Mouse (Mus musculus): Measurements from ENCODE around the gene Ogfod2.

Ogfod2 gene

GRCm38 (mm10) chr5:124095077-124095581, 17.0 kb upstream of the Ogfod2 start:
- peak; percentile 85 for DNase-seq

GRCm38 (mm10) chr5:124095596-124096232, 16.4 kb upstream of the Ogfod2 start, which contains the start of gene Abcb9:
Abcb9 (minus strand) TSS chr5:124095798.
- peak; percentile 99 for DNase-seq

DNA sequence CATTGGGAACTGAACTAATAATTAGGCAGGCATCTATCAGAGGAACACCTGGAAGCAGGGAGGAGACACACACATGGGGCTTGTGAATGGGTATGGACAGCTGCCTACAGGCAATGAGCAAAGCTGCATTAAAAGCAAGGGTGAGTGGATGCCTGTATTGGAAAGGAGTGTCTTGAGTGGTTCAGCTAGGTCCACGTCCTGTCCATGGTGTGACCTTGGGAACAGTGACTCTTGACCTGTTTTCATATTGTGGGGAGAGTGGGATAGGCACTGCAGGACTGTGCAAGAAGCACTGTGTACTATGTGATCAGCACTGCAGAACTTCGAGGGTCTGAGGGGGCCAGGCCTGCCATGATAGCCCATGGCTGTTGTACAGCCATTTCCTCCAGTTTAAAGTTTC, 13.2 kb upstream of the Ogfod2 start:
- DNase-seq: no peak

GRCm38 (mm10) chr5:124100128-124101044, 11.7 kb upstream of the Ogfod2 start:
- no peak for DNase-seq

DNA sequence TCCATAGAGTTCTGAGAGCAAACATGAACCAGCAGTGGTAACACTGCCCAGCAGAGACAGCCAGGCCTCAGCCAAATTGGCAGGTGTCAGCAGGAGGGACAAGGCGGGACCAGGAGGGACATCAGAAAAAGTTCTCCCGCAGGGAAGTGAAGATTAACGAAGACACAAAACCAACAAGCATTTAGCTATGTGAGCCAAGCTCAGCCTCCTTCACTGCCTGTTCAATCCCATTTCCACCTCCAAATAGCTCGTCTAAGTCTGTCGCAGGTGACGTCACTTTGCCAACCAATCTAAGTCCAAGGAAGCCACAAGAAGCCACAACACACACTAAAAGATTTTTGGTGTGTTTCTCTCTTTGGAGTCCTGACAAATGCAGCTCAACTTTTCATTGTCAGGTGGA, 9.8 kb upstream of the Ogfod2 start:
- DNase-seq: no peak

- DNase-seq: no peak
Measured at GRCm38 (mm10) chr5:124103020-124103419, 9.1 kb upstream of the Ogfod2 start.

DNA sequence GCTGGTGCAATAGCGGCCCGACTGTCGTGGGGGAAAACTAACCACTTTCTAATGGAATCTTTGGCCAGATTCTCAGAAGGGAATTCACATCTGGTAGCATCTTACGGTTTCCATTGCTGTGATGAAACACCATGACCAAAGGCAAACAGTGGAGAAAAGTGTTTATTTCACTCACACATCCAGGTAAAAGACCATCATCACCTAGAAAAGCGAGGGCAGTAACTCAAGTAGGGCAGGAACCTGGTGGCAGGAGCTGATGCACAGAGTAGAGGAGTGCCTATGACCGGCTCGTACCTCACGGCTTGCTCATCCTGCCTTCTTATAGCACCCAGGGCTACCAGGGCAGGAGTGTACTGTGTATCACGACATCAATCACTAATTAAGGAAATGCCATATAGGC, 8.5 kb upstream of the Ogfod2 start:
- DNase-seq: no peak

DNA sequence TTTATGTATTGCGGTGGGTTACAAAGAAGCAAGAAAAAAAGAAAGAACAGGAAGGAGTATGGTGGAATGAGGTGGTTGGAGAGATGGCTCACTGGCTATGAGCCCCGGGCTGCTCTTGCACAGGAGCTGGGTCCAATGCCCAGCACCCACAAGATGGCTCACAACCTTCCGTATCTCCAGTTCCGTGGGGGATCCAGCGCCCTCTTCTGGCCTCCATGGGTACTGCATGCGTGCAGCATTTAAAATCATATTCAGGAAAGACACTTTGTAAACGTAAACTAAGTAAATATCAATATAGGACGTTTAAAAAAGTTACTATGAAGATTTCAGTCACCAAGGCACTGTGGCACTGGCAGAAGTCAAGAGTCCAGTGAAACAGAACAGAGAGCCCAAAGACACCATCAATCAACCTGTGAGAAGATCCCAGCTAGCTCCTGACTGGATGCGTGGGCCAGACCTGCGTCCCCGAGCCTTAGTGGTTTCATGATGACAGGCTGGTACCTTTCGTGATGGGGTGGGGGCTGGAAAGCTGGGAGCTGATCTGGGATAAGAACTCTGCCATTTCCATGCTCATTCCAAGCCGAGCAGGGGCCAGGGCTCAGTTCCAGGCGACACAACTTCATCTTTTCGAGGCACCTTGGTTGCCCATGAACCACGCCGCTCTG, 888 bp upstream of the Ogfod2 start:
- peak; percentile 67 for DNase-seq

DNA sequence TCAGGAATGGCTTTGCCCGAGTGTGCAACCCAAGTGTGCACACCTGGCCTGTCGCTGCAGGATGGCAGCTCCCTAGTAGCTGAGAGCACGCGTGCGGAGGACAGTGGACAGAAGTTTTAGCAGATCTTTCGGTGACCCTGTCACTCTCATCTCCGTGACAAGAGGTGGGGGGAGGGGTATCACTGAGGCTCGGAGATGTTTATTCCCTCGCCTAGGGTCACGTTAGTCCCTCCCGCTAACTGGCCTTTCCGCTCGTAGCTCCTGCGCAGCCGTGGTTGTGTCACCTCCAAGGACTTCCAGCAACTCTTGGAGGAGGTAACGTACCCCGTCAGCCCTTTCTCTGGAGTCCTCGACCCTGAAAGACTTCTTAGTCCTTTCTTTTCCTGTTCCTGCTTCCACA, 434 bp downstream of the Ogfod2 start:
- peak; percentile 47 for DNase-seq

- DNase-seq: peak; percentile 74
Measured at GRCm38 (mm10) chr5:124113030-124113429, 933 bp downstream of the Ogfod2 start.

- DNase-seq: no peak
Measured at GRCm38 (mm10) chr5:124114276-124115025, 2.4 kb downstream of the Ogfod2 start.

GRCm38 (mm10) chr5:124115531-124115930, 3.4 kb downstream of the Ogfod2 start:
- no peak for DNase-seq

DNA sequence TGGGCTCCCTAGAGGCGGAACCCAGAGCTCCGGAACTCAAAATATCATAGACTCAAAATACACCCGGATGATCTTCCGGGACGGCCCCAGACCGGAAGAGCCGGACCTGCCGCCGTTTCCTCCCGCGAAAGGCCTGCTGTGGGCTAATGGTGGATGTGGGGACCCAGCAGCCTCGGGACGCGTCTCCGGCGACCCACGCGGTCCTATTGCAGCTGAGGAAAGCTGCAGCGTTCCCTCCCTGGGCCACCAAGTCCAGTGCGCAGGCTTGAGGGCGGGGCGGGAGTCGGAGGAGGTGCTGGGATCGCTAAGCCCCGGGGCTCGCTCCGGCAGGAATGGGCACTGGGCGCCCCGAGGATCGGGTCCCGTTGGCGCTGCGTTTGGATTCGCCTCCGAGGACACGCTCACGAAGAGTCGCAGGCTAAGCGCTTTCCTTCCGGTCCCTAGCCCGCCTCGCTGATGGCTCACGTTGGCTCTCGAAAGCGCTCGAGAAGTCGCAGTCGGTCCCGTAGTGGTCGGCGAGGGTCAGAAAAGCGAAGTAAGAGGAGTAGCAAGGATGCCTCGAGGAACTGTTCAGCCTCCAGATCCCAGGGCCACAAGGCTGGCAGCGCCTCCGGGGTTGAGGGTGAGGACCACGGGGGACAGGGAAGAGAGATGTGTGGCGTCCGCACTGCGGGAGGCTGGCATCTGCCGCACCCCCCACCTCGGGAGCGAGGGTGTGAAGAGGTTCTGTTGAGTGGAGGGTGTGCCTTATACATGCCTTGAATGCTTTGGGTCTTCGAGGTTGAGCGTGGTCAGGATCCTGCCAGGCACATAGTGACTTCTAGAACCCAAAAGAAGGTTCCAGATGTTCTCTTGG, 4.1 kb downstream of the Ogfod2 start, which contains the start of gene Arl6ip4:
Gene Arl6ip4 (plus strand): TSS at position 100 of the 856 bp plus-strand sequence.
- DNase-seq: peak; percentile 75

DNA sequence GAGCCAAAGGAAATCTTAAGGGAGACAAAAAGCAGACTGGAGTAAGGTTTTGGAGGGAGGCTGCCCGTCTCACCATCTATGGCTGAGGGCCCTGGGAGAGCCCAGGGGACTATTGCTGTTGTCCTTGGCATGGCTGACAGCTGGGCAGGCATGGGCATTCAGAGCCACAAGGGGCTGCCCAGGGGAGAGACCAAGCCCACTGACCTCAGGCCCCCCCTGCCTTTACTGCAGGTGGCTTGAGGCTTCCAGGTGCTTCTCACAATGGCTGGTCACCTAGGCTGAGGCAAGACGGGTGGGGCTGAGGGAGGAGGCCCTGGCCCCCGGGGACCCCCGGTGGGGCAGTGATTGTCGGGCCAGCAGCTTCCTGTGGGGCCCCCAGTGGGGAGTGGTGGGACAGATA, 7.1 kb downstream of the Ogfod2 start:
- no peak for DNase-seq

DNA sequence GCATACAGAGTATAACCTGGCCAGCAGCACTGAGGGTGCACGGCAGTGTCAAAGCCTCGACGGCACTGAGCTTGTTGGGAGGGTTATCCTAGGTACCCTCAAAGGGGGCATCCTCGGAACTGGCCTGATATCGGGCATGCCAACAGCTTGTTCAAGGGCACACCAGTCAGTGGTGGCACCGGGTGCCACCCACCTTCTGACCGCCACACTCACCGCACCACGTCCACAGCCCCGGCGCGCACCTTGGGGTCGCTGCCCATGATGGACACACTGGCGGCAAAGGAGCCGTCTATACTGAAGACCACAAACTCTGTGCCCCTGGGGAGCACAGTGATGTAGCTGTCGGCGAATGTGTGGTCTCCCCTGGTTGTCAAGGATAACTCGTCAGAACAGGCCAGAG, 10.3 kb downstream of the Ogfod2 start:
- no peak for DNase-seq

GRCm38 (mm10) chr5:124125093-124125492, 13.0 kb downstream of the Ogfod2 start:
- no peak for DNase-seq

DNA sequence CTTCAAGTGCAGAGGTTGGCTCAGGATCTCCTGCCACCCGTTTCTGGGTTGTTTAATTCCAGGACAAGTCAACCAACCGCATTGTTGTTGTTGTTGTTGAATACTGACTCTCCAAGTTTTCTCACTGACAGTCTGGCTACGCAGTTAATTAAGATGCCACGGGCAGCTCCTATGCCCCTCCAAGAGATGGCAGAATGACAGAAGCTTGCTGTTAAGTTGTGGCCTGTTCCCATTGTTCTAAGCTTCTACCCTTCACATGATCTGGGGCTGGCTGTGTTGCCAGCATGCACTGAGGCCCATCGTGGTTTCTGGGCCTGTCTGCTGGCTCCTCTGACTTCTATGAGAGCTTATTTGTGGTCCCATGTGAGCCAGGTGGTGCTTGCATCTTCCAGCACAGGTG, 22.2 kb downstream of the Ogfod2 start:
- no peak for DNase-seq

GRCm38 (mm10) chr5:124138066-124138465, 26.0 kb downstream of the Ogfod2 start:
- DNase-seq: no peak

GRCm38 (mm10) chr5:124149028-124149427, 36.9 kb downstream of the Ogfod2 start:
- DNase-seq: no peak

- no peak for DNase-seq
Measured at GRCm38 (mm10) chr5:124150895-124151294, 38.8 kb downstream of the Ogfod2 start.

DNA sequence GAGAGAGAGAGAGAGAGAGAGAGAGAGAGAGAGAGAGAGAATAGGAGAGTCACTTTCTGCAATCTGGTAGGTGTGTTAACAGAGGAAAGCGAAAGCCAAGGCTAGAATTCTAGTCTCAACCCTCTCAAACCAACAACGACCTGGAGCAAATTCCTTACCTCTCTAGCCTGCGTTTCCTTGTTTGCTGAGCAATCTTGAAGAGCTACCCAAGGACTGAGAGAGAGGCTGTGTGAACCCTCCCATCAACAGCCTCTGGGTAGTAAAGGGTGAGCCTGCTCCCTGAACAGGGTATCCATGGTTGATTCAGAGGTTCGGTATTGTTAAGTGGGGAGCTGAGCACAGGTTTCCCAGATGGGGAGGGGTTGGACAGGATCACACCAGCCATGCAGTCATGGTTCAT, 40.6 kb downstream of the Ogfod2 start:
- DNase-seq: no peak

DNA sequence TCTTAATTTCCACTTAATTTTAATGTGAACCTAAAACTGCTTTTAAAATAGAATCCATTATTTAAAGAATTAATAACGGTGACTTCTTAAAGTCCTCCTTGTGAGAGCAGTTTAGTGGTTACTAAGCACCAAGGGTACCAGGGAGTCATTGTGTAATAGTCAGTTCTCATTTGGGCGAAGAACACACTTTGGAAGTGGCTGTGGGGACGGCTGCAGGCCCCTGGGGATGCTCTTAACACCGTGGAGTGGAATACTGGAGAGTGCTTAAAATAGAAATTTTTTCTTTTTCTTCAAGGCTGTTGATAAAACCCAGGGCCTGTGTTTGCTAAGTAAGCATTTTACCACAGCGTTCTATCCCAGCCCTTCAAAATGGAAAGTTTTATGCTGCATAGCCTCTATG, 43.8 kb downstream of the Ogfod2 start:
- DNase-seq: no peak

Measured in liver (tissue).